Mouse (Mus musculus): ENCODE measurements around the gene Zfp709.
A peak's percentile ranks its signal among the peaks of the same experiment; 100 is the strongest.
"Not testable (repeated sequence)": the region's sequence is repeated elsewhere in the genome, so short reads cannot be mapped to it uniquely, and the experiment has no call there.

The Zfp709 gene

GRCm38 (mm10) chr8:71881618-71882274, at the start of gene Zfp709:
Zfp709 (plus strand) TSS chr8:71882019.
- DNase-seq (ENCODE audit: extremely low read depth, insufficient read length, low spot score), result peak; percentile 1

- DNase-seq (ENCODE audit: extremely low read depth, insufficient read length, low spot score), result not testable (repeated sequence)
Measured at GRCm38 (mm10) chr8:71838207-71838606, 43.6 kb upstream of the Zfp709 start.

- DNase-seq (ENCODE audit: extremely low read depth, insufficient read length, low spot score), result not testable (repeated sequence)
Measured at GRCm38 (mm10) chr8:71841201-71841817, 40.5 kb upstream of the Zfp709 start.

GRCm38 (mm10) chr8:71842476-71842875, 39.3 kb upstream of the Zfp709 start:
- not testable (repeated sequence) for DNase-seq (ENCODE audit: extremely low read depth, insufficient read length, low spot score)

- DNase-seq (ENCODE audit: extremely low read depth, insufficient read length, low spot score), result not testable (repeated sequence)
Measured at GRCm38 (mm10) chr8:71844453-71844852, 37.4 kb upstream of the Zfp709 start.

GRCm38 (mm10) chr8:71845993-71846483, 35.8 kb upstream of the Zfp709 start:
- DNase-seq (ENCODE audit: extremely low read depth, insufficient read length, low spot score), result not testable (repeated sequence)

GRCm38 (mm10) chr8:71846745-71847144, 35.1 kb upstream of the Zfp709 start:
- not testable (repeated sequence) for DNase-seq (ENCODE audit: extremely low read depth, insufficient read length, low spot score)

GRCm38 (mm10) chr8:71851014-71851413, 30.8 kb upstream of the Zfp709 start:
- DNase-seq (ENCODE audit: extremely low read depth, insufficient read length, low spot score), result not testable (repeated sequence)

- not testable (repeated sequence) for DNase-seq (ENCODE audit: extremely low read depth, insufficient read length, low spot score)
Measured at GRCm38 (mm10) chr8:71853360-71853759, 28.5 kb upstream of the Zfp709 start.

- not testable (repeated sequence) for DNase-seq (ENCODE audit: extremely low read depth, insufficient read length, low spot score)
Measured at GRCm38 (mm10) chr8:71856630-71857328, 25.0 kb upstream of the Zfp709 start.

- DNase-seq (ENCODE audit: extremely low read depth, insufficient read length, low spot score), result not testable (repeated sequence)
Measured at GRCm38 (mm10) chr8:71857364-71857763, 24.5 kb upstream of the Zfp709 start.

GRCm38 (mm10) chr8:71861551-71861950, 20.3 kb upstream of the Zfp709 start:
- not testable (repeated sequence) for DNase-seq (ENCODE audit: extremely low read depth, insufficient read length, low spot score)

- DNase-seq (ENCODE audit: extremely low read depth, insufficient read length, low spot score), result not testable (repeated sequence)
Measured at GRCm38 (mm10) chr8:71862038-71862437, 19.8 kb upstream of the Zfp709 start.

GRCm38 (mm10) chr8:71900666-71901065, 18.8 kb downstream of the Zfp709 start:
- not testable (repeated sequence) for DNase-seq (ENCODE audit: extremely low read depth, insufficient read length, low spot score)

- DNase-seq (ENCODE audit: extremely low read depth, insufficient read length, low spot score), result not testable (repeated sequence)
Measured at GRCm38 (mm10) chr8:71903084-71903483, 21.3 kb downstream of the Zfp709 start.

- no peak for DNase-seq (ENCODE audit: extremely low read depth, insufficient read length, low spot score)
Measured at GRCm38 (mm10) chr8:71906809-71907208, 25.0 kb downstream of the Zfp709 start.

- no peak for DNase-seq (ENCODE audit: extremely low read depth, insufficient read length, low spot score)
Measured at GRCm38 (mm10) chr8:71907798-71908257, 26.0 kb downstream of the Zfp709 start.

- peak; percentile 78 for DNase-seq (ENCODE audit: extremely low read depth, insufficient read length, low spot score)
Measured at GRCm38 (mm10) chr8:71908309-71909261, 26.8 kb downstream of the Zfp709 start, which contains the start of the genes Zfp882 and Zfp617. Zfp882 (plus strand) TSS chr8:71908608. Zfp617 (plus strand) TSS chr8:71908635.

- no peak for DNase-seq (ENCODE audit: extremely low read depth, insufficient read length, low spot score)
Measured at GRCm38 (mm10) chr8:71912286-71912685, 30.5 kb downstream of the Zfp709 start.

All from 3134 (cell line).